Mouse (Mus musculus): ENCODE data around the gene Pdcd2l. TPM values are rescaled to one million over a fixed set of nuclear protein-coding genes. Genes with fewer than 3 reads are reported as not detected.

The Pdcd2l gene
- polyA plus RNA-seq, 1 experiment from 2014 or later = 67.7 TPM

DNA sequence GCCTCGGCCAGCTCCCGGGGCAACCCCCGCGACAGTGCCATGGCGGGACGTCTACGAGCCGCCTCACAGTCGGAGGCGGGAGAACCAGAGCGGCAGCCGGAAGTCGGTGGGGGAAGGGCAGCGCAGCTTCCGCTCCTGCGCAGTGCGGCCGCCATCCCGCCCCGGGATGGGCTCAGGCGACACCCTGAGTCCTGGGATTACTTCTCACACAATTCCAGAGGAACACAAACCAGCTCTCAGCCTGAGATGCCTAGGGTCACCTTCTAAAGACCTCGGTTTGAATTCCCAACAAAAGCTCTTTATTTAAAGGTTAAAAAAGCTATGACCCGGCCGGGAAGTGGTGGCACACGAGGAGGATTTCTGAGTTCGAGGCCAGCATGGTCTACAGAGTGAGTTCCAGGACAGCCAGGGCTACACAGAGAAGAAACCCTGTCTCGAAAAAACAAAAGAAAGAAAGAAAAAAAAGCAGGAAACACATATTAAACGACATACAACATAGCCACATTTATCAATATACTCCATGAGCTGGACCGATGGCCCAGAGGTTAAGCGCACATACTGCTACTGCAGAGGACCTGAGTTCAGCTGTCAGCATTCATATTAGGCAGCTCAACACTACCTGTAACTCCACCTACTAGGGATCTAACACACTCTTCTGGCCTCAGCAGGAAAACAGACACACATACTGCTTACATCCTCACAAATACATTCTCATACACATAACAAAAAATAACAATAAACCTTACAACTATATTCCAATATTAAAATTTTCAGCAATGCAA lies 27.8 kb downstream of the Pdcd2l start:
- Histone ChIP-seq H3K27ac (peak overlapping the region; percentile 93), H3K9ac (peak overlapping the region; percentile 99), H3K36me3 (peaks cover 23% of the 10 kb centered on the region), H3K4me1 (peaks cover 9% of the 10 kb centered on the region), H3K4me3 (replicated peaks) (peak overlapping the region; percentile 98), H3K27me3 (no peaks in the 10 kb centered on the region), H3K4me2 (peak overlapping the region; percentile 74), H3K9me3 (replicated peaks) (no peaks in the 10 kb centered on the region)
- peak; percentile 96 for ATAC-seq (replicated peaks; ENCODE audit: low FRiP score)
- whole genome bisulfite sequencing = 10% methylated on average over 30 of the region's 30 CpGs

DNA sequence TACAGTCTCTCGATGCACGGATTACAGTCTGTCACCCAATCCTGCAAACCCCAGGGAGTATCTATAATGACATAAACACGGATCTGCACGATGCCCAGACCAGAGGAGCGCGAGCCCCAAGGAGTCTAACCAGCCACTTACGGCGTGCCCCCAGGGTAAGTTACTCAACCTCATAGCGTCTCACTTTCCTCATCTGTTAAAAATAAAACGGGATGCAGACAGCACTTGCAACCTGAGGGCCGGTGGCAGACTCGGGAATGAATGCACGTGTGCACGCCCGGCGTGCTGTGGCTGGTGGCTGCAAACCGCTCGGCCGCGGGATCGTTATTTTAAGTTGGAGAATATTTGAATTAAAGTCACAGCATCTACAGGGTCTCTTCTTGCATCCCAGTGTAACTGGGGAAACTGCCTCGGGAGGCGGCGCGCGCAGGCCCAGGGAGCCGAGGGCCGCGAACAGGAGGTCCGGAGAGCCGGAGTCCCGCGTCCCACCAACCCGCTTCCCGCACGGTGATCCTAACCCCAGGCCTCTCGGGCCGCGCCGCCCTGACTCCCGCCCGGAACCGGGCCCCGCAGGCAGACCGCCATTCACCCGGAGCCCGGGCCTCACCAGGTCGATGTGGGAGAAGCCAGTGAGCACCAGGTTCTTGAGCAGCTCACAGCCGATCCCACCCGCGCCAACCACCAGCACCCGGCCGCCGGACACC lies 28.5 kb downstream of the Pdcd2l start:
- H3K4me3 ChIP-seq (replicated peaks) = peak overlapping the region; percentile 98
- peaks cover 30% of the 10 kb centered on the region for H3K36me3 ChIP-seq
- peak overlapping the region; percentile 74 for H3K4me2 ChIP-seq
- peak overlapping the region; percentile 99 for H3K9ac ChIP-seq
- H3K27ac ChIP-seq = peak overlapping the region; percentile 93
- H3K4me1 ChIP-seq = peaks cover 9% of the 10 kb centered on the region
- no peaks in the 10 kb centered on the region for H3K27me3 ChIP-seq
- no peaks in the 10 kb centered on the region for H3K9me3 ChIP-seq (replicated peaks)
- under 1% methylated on average over 54 of the region's 54 CpGs for WGBS
- ATAC-seq (replicated peaks; ENCODE audit: low FRiP score) = peak; percentile 88

DNA sequence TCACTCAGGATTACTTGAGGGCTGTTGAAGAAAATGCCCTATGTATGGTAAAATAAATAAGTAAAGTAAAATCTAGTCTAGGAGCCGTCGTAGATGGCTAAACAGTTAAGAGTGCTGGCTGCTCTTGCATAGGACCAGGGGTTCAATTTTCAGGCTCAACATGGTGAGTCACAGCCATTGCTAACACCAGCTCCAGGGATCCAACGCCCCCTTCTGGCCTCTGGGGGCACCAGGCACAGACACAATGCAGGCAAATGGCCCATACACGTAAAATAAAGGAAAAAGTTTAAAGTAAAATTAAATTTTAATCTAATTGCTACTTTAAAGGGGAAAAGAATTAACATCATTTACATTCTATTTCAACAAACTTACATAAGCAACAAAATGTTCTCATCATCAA lies 29.6 kb downstream of the Pdcd2l start:
- Histone ChIP-seq H3K4me3 (replicated peaks) (0 out of 2 replicates have a peak overlapping the region, but pooled peaks have one; percentile 6), H3K27me3 (no peaks in the 10 kb centered on the region), H3K4me1 (peaks cover 9% of the 10 kb centered on the region), H3K27ac (no peak overlapping the region), H3K36me3 (peaks cover 41% of the 10 kb centered on the region), H3K4me2 (peak overlapping the region; percentile 41), H3K9me3 (replicated peaks) (no peaks in the 10 kb centered on the region), H3K9ac (no peak overlapping the region)
- ATAC-seq (replicated peaks; ENCODE audit: low FRiP score) = no peak
- 47% methylated on average over 4 of the region's 4 CpGs for WGBS

- no peak overlapping the region for H3K9ac ChIP-seq
- WGBS = 87% methylated on average over 3 of the region's 3 CpGs
- peaks cover 9% of the 10 kb centered on the region for H3K4me1 ChIP-seq
- H3K4me2 ChIP-seq = no peak overlapping the region
- H3K27me3 ChIP-seq = no peaks in the 10 kb centered on the region
- ATAC-seq (replicated peaks; ENCODE audit: low FRiP score) = no peak
- 0 out of 2 replicates have a peak overlapping the region, but pooled peaks have one; percentile 6 for H3K4me3 ChIP-seq (replicated peaks)
- peaks cover 50% of the 10 kb centered on the region for H3K36me3 ChIP-seq
- H3K27ac ChIP-seq = no peak overlapping the region
- no peaks in the 10 kb centered on the region for H3K9me3 ChIP-seq (replicated peaks)
Observed at GRCm38 (mm10) chr7:34165999-34166398, 30.5 kb downstream of the Pdcd2l start.

DNA sequence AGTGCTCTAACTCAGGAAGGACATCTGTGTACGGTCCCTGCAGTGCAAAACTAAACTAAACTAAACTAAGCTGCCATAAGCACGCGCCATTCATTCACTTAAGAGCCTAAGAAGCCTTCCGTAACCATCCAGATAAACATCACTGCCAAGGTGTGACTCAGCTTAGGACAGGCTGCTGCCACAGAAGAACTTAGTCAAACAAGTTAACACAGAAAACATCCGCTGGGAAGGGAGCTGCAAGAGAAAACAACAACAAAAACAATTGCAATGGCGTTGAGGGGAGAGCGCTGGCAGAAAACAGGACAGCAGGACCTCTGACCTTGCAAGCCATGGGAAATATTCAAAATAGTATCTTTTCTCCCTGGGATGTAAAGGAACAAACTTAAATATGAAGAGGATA lies 31.8 kb downstream of the Pdcd2l start:
- Histone ChIP-seq H3K4me2 (no peak overlapping the region), H3K36me3 (peaks cover 63% of the 10 kb centered on the region), H3K4me3 (replicated peaks) (no peak overlapping the region), H3K4me1 (peaks cover 9% of the 10 kb centered on the region), H3K9ac (no peak overlapping the region), H3K27ac (no peak overlapping the region), H3K27me3 (no peaks in the 10 kb centered on the region), H3K9me3 (replicated peaks) (no peaks in the 10 kb centered on the region)
- 91% methylated on average over 7 of the region's 7 CpGs for WGBS
- ATAC-seq (replicated peaks; ENCODE audit: low FRiP score) = no peak

GRCm38 (mm10) chr7:34159167-34159566 lies 37.3 kb downstream of the Pdcd2l start:
- Histone ChIP-seq H3K4me3 (replicated peaks) (no peak overlapping the region), H3K27ac (no peak overlapping the region), H3K4me1 (no peaks in the 10 kb centered on the region), H3K27me3 (no peaks in the 10 kb centered on the region), H3K36me3 (peaks cover 99% of the 10 kb centered on the region), H3K9me3 (replicated peaks) (no peaks in the 10 kb centered on the region), H3K9ac (no peak overlapping the region), H3K4me2 (no peak overlapping the region)
- 93% methylated on average over 3 of the region's 3 CpGs for WGBS
- ATAC-seq (replicated peaks; ENCODE audit: low FRiP score) = no peak

GRCm38 (mm10) chr7:34157994-34158393 lies 38.5 kb downstream of the Pdcd2l start:
- ATAC-seq (replicated peaks; ENCODE audit: low FRiP score) = no peak
- 95% methylated on average over 3 of the region's 3 CpGs for WGBS
- Histone ChIP-seq H3K4me3 (replicated peaks) (no peak overlapping the region), H3K27ac (no peak overlapping the region), H3K27me3 (no peaks in the 10 kb centered on the region), H3K9ac (no peak overlapping the region), H3K36me3 (peaks cover 100% of the 10 kb centered on the region), H3K4me1 (no peaks in the 10 kb centered on the region), H3K9me3 (replicated peaks) (no peaks in the 10 kb centered on the region), H3K4me2 (no peak overlapping the region)

- Histone ChIP-seq H3K36me3 (peaks cover 100% of the 10 kb centered on the region), H3K9ac (no peak overlapping the region), H3K4me3 (replicated peaks) (no peak overlapping the region), H3K9me3 (replicated peaks) (no peaks in the 10 kb centered on the region; the same call in 1 of the 2 replicates), H3K4me2 (no peak overlapping the region), H3K27me3 (no peaks in the 10 kb centered on the region), H3K27ac (no peak overlapping the region), H3K4me1 (no peaks in the 10 kb centered on the region)
- WGBS = 96% methylated on average over 4 of the region's 4 CpGs
- no peak for ATAC-seq (replicated peaks; ENCODE audit: low FRiP score)
Observed at GRCm38 (mm10) chr7:34147193-34147592, 49.3 kb downstream of the Pdcd2l start.

- no peak for ATAC-seq (replicated peaks; ENCODE audit: low FRiP score)
- Histone ChIP-seq H3K4me2 (no peak overlapping the region), H3K9ac (no peak overlapping the region), H3K27ac (no peak overlapping the region), H3K4me1 (no peaks in the 10 kb centered on the region), H3K9me3 (replicated peaks) (no peaks in the 10 kb centered on the region), H3K27me3 (no peaks in the 10 kb centered on the region), H3K36me3 (peaks cover 67% of the 10 kb centered on the region), H3K4me3 (replicated peaks) (no peak overlapping the region)
- WGBS = 98% methylated on average over 13 of the region's 13 CpGs
Observed at GRCm38 (mm10) chr7:34141123-34141522, 55.3 kb downstream of the Pdcd2l start.

DNA sequence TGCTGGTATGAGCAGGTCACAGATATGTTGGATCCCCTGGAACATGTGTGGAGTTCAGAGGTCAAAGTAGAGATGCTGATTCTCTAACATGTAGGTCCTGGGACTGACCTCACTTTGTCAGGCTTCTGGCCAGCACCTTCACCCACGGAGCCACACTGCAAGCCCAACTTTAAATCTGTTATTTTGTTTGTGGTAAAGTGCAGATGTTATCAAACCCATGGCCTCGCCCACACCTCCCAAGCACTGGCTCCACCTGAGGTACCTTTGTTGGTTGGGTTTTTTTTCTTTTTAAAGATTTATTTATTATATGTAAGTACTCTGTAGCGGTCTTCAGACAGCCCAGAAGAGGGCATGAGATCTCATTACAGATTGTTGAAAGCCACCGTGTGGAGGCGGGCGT lies 57.0 kb downstream of the Pdcd2l start:
- Histone ChIP-seq H3K36me3 (peaks cover 51% of the 10 kb centered on the region), H3K4me2 (no peak overlapping the region), H3K27ac (no peak overlapping the region), H3K9ac (no peak overlapping the region), H3K4me1 (peaks cover under 1% of the 10 kb centered on the region; the same call in 1 of the 2 replicates), H3K27me3 (no peaks in the 10 kb centered on the region), H3K9me3 (replicated peaks) (no peaks in the 10 kb centered on the region), H3K4me3 (replicated peaks) (no peak overlapping the region)
- 84% methylated on average over 6 of the region's 6 CpGs for WGBS
- ATAC-seq (replicated peaks; ENCODE audit: low FRiP score) = no peak
